Mouse (Mus musculus) hematopoietic stem cell, adult 5-6 weeks (primary cell): ENCODE measurements around the gene Serpina1e. TPM values are rescaled to one million over a fixed set of nuclear protein-coding genes. Genes with fewer than 3 reads are reported as not detected.
"Not testable (repeated sequence)": the region's sequence is repeated elsewhere in the genome, so short reads cannot be mapped to it uniquely, and the experiment has no call there.

Experiments
- ATAC-seq, 2 experiments: fragments of 125-278 bp in 1 of 2; replicated peaks in 1 of 2; 2 replicates each; pipeline ENCODE4 v1.8.0; 2016 to 2017; ENCODE audit warnings: inconsistent platforms in 2 of 2, mild to moderate bottlenecking in 2 of 2, moderate number of reproducible peaks in 2 of 2, low read depth in 1 of 2, moderate TSS enrichment in 1 of 2; ENCODE audit not compliant: low FRiP score in 2 of 2, poor library complexity in 2 of 2, severe bottlenecking in 2 of 2, insufficient read depth in 1 of 2, low TSS enrichment in 1 of 2
- total RNA-seq: library from RNA; stranded (forward); fragments of 172-1452, 232-1000 nt; gene quantifications from 2 replicates; pipeline ENCODE4 v1.2.3, GENCODE M21; 2017

Gene Serpina1e
- total RNA-seq, 1 experiment from 2014 or later = not detected

- no peak for ATAC-seq
Measured at GRCm38 (mm10) chr12:103977060-103977459, 18.3 kb upstream of the Serpina1e start.

GRCm38 (mm10) chr12:103971080-103971479 lies 12.3 kb upstream of the Serpina1e start:
- ATAC-seq = no peak

DNA sequence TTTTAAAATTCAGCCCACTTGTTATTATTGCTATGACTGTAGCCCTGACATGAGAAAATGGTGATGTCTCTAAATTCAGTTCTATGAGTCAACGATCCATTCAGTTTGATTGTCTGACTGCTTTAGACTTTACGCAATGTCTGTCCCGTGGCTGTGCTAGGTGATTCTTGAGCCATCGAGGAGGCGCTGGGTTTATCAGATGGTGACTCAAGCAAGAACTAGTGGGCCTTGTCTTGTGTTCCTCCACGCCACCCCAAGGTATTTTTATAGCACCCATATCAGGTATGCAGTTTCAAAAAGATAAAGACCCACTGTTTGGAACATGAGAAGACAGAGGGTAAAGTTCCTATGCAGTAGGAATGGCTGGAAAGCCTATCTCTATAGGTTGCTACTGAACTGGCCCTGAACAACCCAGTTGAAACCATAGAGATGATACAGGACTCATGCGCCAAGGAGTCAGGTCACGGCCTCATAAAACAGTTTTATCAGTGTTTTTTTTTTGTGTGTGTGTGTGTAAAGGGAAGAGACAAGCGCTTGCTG lies 10.9 kb upstream of the Serpina1e start:
- ATAC-seq = no peak

- ATAC-seq = no peak
Measured at GRCm38 (mm10) chr12:103966761-103967160, 8.0 kb upstream of the Serpina1e start.

- no peak for ATAC-seq
Measured at GRCm38 (mm10) chr12:103963288-103963687, 4.5 kb upstream of the Serpina1e start.

GRCm38 (mm10) chr12:103962860-103963259 lies 4.1 kb upstream of the Serpina1e start:
- no peak for ATAC-seq

DNA sequence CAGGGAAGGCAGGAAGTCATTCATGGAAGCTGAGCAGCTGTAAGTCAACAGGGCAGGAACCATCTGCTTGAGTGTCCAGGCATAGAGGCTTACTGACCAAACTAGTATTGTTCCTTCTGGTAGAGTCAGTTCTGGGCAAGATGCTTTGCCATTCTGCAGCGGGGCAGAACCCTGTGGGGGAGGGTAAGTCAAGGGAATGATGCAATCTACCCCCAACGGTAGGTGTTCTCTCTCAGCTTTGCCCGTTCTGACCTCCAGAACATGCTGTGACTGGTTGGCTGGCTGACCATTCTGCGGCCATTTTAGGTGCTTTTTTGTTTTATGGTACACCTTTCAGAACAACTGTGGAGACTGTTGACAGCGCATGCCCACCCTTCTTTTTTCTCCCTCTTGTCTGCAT lies 3.6 kb upstream of the Serpina1e start:
- no peak for ATAC-seq

DNA sequence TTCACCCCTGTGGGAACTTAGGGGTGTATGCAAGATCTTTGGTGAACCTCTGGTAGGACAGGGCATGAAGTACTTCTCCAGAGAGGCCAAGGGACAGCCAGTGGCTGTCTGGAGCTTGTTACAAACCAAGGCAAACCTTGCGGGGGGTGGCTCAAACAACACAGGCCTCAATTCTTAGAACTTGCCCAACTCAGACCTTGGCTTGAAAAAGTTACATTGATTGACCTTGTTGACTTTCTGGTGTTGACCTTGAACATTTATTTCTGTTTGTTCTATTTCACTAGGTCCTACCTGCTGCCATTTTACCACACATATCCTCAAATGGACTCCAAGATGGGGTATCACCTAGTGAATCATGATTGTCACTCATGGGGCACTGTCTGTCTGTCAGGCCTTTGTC lies 2.9 kb upstream of the Serpina1e start:
- no peak for ATAC-seq

GRCm38 (mm10) chr12:103956555-103956954 lies 2.2 kb downstream of the Serpina1e start:
- ATAC-seq = not testable (repeated sequence)

DNA sequence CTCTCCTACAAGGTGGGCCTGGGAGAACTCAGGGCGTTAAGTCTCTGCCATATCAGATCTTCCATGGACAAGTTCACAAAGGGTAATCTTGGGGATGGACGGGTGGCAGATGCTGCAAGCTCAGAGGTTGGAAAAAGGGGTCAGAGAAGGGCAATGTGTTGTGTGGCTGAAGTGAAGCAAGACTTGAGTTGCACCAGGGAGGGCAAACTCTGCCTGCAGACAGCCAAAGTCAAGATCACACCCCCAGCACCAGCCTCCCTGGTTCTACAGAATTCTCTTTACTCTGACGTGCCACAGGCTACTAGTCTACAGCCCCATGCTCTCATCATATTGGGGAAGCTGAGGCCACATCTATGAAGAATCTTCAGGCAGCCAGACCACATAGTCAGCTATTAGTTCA lies 5.8 kb downstream of the Serpina1e start:
- ATAC-seq = not testable (repeated sequence)

GRCm38 (mm10) chr12:103946243-103946642 lies 12.5 kb downstream of the Serpina1e start:
- no peak for ATAC-seq

DNA sequence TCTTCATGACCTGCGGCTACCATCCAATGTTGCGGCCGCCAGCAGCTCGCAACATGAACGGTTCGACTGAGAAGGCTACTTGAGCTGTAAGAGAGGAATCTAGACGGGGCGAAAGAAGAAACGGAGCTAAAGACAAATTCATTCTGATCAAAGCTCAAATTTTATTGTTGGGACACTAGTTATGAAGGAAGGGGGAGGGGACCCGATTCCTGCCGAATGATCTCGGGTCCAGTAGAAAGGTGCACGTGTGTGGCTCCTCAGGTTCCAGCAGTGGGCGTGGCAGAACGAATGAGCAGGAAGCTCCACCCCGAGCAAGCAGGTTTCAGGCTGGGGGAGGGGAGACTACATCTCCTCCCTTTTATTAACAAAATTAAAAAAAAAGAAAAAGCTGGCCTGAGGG lies 49.6 kb downstream of the Serpina1e start:
- not testable (repeated sequence) for ATAC-seq

DNA sequence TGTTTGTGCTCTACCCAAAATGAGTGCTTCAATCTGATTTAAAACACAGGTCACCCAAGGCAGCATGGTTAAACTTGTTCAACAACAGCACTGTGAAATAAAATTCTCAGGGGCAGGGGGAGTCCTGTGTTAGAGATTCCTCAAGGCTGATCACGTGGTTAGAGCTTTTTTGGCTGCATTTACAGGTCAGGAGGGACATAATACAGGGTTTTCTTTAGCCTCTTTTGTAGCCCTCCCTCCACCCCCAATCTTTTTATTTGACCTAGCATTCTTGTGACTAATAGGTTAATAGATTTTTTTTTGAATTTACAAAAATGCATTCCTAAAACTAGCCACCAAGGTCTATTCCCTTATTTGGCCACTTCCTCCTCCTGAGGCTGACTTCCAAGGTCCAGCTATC lies 51.0 kb downstream of the Serpina1e start:
- not testable (repeated sequence) for ATAC-seq

DNA sequence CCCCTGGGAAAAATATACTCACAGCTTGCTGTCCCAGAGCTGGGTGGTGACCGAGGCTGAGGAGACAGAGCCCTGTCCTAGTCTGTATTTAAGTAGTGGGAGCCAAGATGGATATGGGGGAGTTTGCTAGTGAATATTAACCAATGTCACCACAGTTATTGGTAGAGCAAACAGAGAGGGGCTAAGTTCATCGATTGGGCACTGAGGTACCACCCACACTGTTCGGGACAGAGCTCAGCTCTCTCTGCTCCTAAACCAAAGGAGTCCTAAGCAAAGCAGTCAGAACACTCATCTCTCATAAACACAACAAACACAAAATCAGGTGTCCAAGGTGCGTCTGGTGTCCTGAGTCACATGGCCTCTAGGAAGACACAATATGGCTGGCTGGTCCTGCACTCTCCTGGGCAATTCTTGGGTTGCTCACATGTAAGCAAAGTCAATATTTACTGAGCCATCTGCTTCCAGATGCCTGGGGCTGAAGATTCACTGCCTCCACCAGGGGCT lies 53.9 kb downstream of the Serpina1e start, which contains the start of gene Serpina1c:
Serpina1c (minus strand) TSS at position 51 of the 504 bp plus-strand sequence.
- not testable (repeated sequence) for ATAC-seq

DNA sequence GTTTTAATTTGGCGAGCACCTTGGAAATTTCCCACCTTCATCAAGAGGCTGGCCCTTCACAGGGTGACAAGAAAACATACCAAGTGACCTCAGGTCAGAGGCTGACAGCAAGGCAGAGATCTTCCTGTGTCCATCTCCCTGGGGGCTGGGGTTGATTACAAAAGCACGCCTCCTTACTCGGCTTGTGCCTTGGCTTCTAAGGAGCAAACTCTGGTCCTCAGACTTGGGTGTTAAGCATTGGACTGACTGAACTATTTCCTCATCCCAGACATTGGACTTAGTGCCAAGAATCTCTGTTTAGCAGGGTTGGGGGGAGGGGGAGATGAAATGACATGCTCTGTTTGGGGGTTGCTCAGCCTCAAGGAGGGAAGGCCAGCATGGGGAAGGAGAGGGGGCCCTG lies 56.8 kb downstream of the Serpina1e start:
- ATAC-seq = not testable (repeated sequence)

Other genes starting within 250 kb of the Serpina1e start
- gene Serpina1d, start 185.4 kb downstream of the Serpina1e start, total RNA-seq = not detected in 2 replicates
- gene Serpina1b, start 128.6 kb downstream of the Serpina1e start, total RNA-seq = not detected in 2 replicates
- gene Serpina1a, start 95.4 kb downstream of the Serpina1e start, total RNA-seq = not detected in 2 replicates
- not detected in 2 replicates for gene Serpina1c, start 54.1 kb downstream of the Serpina1e start, total RNA-seq
- 1.1 TPM in 1 of 2 replicates, not detected in the other for gene Serpina11, start 31.0 kb upstream of the Serpina1e start, total RNA-seq
- gene Serpina9, start 54.8 kb upstream of the Serpina1e start, total RNA-seq = not detected in 2 replicates
- gene Serpina12, start 85.5 kb upstream of the Serpina1e start, total RNA-seq = not detected in 2 replicates
- not detected in 2 replicates for gene Serpina5, start 142.1 kb upstream of the Serpina1e start, total RNA-seq
- not detected in 2 replicates for gene Serpina3a, start 153.7 kb upstream of the Serpina1e start, total RNA-seq
- gene Serpina3b, start 169.0 kb upstream of the Serpina1e start, total RNA-seq = not detected in 2 replicates
- gene Serpina3c, start 194.9 kb upstream of the Serpina1e start, total RNA-seq = not detected in 2 replicates